1 mouse cellular context compared by ENCODE assay signal in genomic region chr8:119572411-119572810, GRCm38 (mm10).
TF ChIP-seq lines count a peak whose summit lies in the region.

No protein-coding gene starts in this region.

TF ChIP-seq in MEL, 35 proteins besides CTCF, POLR2A, EP300 and RAD21:
- TF ChIP-seq GABPA (IDR thresholded peaks at IDR 0.05; ENCODE audit: low read depth, low read length) (no peak), TAL1 (IDR thresholded peaks at IDR 0.05; ENCODE audit: low read length) (peak; percentile 22; the same call in 1 of the 2 replicates)
